Mouse (Mus musculus): Measurements from ENCODE around the gene Actrt2.

Actrt2 gene

GRCm38 (mm10) chr4:154667767-154668166 is at the start of gene Actrt2:
Gene Actrt2, minus strand, starts transcription at chr4:154667867.
- no peak for DNase-seq (ENCODE audit: low spot score in 2 of 2)

- no peak for DNase-seq (ENCODE audit: low spot score in 2 of 2)
Observed at GRCm38 (mm10) chr4:154709391-154710107, 41.9 kb upstream of the Actrt2 start.

- no peak for DNase-seq (ENCODE audit: low spot score in 2 of 2)
Observed at GRCm38 (mm10) chr4:154708811-154709210, 41.1 kb upstream of the Actrt2 start.

- DNase-seq (ENCODE audit: low spot score in 2 of 2) = no peak
Observed at GRCm38 (mm10) chr4:154708223-154708622, 40.6 kb upstream of the Actrt2 start.

- DNase-seq (ENCODE audit: low spot score in 2 of 2) = no peak
Observed at GRCm38 (mm10) chr4:154707521-154707920, 39.9 kb upstream of the Actrt2 start.

- no peak for DNase-seq (ENCODE audit: low spot score in 2 of 2)
Observed at GRCm38 (mm10) chr4:154706442-154706841, 38.8 kb upstream of the Actrt2 start.

- no peak for DNase-seq (ENCODE audit: low spot score in 2 of 2)
Observed at GRCm38 (mm10) chr4:154705681-154706080, 38.0 kb upstream of the Actrt2 start.

GRCm38 (mm10) chr4:154705056-154705455 is 37.4 kb upstream of the Actrt2 start:
- no peak for DNase-seq (ENCODE audit: low spot score in 2 of 2)

GRCm38 (mm10) chr4:154704591-154704990 is 36.9 kb upstream of the Actrt2 start:
- no peak for DNase-seq (ENCODE audit: low spot score in 2 of 2)

GRCm38 (mm10) chr4:154703426-154704070 is 35.9 kb upstream of the Actrt2 start:
- DNase-seq (ENCODE audit: low spot score in 2 of 2) = no peak

GRCm38 (mm10) chr4:154702931-154703330 is 35.3 kb upstream of the Actrt2 start:
- no peak for DNase-seq (ENCODE audit: low spot score in 2 of 2)

- DNase-seq (ENCODE audit: low spot score in 2 of 2) = no peak
Observed at GRCm38 (mm10) chr4:154702186-154702585, 34.5 kb upstream of the Actrt2 start.

GRCm38 (mm10) chr4:154700921-154701412 is 33.3 kb upstream of the Actrt2 start:
- no peak for DNase-seq (ENCODE audit: low spot score in 2 of 2)

- no peak for DNase-seq (ENCODE audit: low spot score in 2 of 2)
Observed at GRCm38 (mm10) chr4:154700436-154700835, 32.8 kb upstream of the Actrt2 start.

- DNase-seq (ENCODE audit: low spot score in 2 of 2) = no peak
Observed at GRCm38 (mm10) chr4:154699236-154699635, 31.6 kb upstream of the Actrt2 start.

GRCm38 (mm10) chr4:154698631-154699030 is 31.0 kb upstream of the Actrt2 start:
- no peak for DNase-seq (ENCODE audit: low spot score in 2 of 2)

GRCm38 (mm10) chr4:154698021-154698590 is 30.4 kb upstream of the Actrt2 start:
- no peak for DNase-seq (ENCODE audit: low spot score in 2 of 2)

- DNase-seq (ENCODE audit: low spot score in 2 of 2) = no peak
Observed at GRCm38 (mm10) chr4:154697476-154697875, 29.8 kb upstream of the Actrt2 start.

GRCm38 (mm10) chr4:154696552-154696951 is 28.9 kb upstream of the Actrt2 start:
- DNase-seq (ENCODE audit: low spot score in 2 of 2) = no peak

GRCm38 (mm10) chr4:154696146-154696545 is 28.5 kb upstream of the Actrt2 start:
- no peak for DNase-seq (ENCODE audit: low spot score in 2 of 2)

GRCm38 (mm10) chr4:154694361-154694760 is 26.7 kb upstream of the Actrt2 start:
- no peak for DNase-seq (ENCODE audit: low spot score in 2 of 2)

GRCm38 (mm10) chr4:154693348-154694015 is 25.8 kb upstream of the Actrt2 start:
- no peak for DNase-seq (ENCODE audit: low spot score in 2 of 2)
